Mouse (Mus musculus): ENCODE results near the gene Pde3a.
A peak's percentile ranks its signal among the peaks of the same experiment; 100 is the strongest.

The Pde3a gene

DNA sequence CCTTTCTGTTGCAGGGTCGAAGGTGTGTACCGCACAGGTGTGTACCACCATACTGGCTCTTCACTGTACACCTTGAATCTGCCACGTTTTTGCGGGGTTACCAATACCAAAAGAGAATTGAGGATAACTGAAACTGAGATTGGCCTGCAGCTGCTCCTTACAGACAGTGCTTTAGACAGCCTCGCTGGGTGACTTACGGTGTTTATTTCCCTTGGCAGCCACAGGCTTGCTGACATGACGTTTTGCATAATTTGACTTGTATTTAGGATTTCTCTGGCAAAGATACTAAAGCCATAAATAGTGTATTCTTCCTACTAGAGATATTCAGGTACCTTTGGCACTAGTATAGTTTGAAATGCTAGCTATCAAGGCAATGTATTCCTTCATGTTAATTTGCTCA, 155.6 kb downstream of the Pde3a start:
- no peak for DNase-seq (ENCODE audit: low spot score in 2 of 2)

DNA sequence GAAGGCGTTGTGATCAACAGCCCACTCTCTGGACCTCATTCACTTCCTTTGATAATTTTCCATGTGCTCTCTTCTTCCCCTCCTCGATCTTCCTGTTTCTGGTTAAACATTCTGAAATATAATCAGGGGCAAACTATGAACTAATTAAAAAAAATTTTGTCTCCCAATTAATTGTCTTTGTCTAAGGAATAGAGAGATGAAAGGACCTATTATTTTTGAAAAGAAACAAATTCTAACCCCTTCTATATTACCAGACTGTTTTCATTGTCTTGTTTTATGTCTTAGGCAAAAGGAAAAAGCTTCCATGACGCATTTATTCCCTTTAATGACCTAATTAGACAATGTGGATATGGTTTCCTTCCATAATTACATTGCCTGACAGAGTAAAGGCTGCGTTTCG, 156.4 kb downstream of the Pde3a start:
- no peak for DNase-seq (ENCODE audit: low spot score in 2 of 2)

GRCm38 (mm10) chr6:141408758-141409157, 159.7 kb downstream of the Pde3a start:
- DNase-seq (ENCODE audit: low spot score in 2 of 2) = no peak

- no peak for DNase-seq (ENCODE audit: low spot score in 2 of 2)
These were observed 161.8 kb downstream of the Pde3a start for GRCm38 (mm10) chr6:141410836-141411235.

DNA sequence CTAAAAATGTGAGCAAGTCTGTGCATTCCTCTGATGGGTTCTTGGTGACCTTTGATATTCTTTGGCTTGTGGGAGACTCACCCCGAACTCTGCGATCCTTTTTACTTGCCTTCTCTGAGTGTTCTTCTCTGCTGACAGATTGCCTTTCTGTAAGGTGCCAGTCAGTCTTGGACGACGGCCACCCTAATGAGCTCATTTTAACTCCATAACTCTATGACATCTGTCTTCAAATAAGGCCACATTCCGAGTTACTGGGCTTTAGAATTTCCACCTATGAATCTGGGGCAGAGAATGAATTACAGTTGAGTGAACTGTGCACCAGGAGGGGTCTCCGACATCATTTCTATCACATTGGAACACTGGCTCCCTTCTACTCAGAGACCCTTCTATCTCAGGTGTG, 176.0 kb downstream of the Pde3a start:
- DNase-seq (ENCODE audit: low spot score in 2 of 2) = no peak

- no peak for DNase-seq (ENCODE audit: low spot score in 2 of 2)
These were observed 179.5 kb downstream of the Pde3a start for GRCm38 (mm10) chr6:141428587-141428986.

GRCm38 (mm10) chr6:141430134-141430533, 181.1 kb downstream of the Pde3a start:
- DNase-seq (ENCODE audit: low spot score in 2 of 2) = no peak

DNA sequence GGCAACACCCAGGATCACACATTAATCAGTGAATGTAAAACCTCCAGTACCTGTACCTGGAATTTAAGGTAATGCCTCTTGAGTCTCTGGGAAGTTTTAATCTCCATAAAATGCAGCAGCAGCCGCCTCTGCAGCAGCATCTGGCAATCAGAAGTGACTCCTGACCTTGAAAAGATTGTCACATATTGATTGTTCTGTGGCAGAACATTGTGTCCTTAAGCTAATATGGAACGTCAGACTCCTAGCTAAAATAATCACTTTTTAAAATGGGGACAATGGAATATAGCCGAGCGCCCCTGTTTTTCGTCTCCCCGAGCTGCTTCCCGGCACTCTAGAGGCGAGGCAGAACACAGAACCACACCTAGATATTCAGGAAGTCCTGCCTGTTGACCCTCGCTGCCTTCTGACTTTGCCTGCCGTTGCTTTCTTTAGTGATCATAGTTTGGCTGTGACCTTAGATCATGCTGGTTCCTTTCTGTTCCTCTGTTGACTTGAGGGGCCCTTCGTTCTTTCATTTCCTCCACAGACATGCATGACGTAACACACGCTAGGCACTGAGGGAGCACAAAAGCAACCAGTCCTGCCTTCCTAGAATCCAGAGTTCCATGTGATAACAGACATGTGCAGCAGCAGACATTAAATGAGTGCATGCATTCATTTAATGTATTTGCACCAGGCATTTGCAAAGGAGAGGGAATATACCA, 183.4 kb downstream of the Pde3a start:
- DNase-seq (ENCODE audit: low spot score in 2 of 2) = no peak

GRCm38 (mm10) chr6:141433917-141434756, 185.1 kb downstream of the Pde3a start:
- no peak for DNase-seq (ENCODE audit: low spot score in 2 of 2)

DNA sequence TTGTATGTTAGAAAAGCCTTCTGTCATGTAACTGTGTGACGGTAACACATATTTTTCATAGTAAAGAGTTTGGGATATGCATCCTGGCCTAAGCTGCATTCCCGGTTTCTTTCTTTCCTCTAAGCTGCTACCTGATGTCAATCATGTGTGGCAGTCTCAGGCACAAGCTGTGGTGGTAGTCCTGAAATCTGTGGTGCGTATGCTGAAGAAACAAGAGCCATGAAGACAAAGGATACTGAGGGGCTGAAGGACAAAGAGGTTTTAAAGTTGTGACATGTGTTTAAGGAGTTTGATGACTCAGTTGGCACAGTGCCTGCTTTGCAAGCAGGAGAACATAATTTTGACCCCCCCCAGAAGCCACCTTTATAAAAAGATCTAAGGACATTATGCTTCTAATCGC, 186.1 kb downstream of the Pde3a start:
- no peak for DNase-seq (ENCODE audit: low spot score in 2 of 2)

DNA sequence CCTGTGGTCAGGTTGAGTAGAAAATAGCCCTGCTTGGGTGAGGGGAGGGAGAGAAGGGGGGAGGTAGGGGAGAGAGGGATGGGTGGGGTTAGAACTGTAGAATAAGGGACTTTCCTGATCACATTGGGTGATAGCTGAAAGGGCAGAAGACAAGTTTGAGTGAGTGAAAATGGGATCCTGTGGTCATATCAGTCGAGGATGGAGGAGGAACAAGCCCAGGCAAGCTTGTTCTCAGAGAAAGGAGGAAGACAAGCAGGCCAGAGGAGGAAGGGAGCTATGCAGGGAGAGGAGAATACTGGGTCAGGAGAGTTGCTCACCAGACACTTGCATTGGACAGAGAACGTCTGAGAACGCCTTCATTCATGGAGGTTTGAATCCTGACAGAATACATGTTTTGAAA, 190.9 kb downstream of the Pde3a start:
- no peak for DNase-seq (ENCODE audit: low spot score in 2 of 2)

- peak; percentile 45 to 76 for DNase-seq (ENCODE audit: low spot score in 2 of 2)
These were observed 198.5 kb downstream of the Pde3a start for GRCm38 (mm10) chr6:141447547-141447946.

DNA sequence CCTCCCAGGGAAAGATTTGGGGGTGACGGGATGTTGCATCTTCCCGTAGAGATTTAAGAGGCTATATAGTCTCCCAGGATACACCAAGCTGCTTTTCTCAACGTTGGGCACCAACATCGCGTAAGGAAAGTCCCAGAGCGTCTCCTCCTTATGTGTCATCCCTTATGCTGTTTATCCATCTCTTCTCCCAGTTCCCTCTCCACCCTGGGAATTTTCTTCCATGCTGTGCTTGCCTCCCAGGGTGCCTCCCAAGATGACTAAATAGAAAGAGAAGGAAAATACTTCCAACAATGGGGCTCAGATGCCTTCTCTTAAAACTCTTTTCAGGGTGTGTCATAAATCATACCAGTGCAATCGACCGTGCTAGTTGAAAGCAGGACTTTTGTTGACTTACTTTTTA, 199.8 kb downstream of the Pde3a start:
- no peak for DNase-seq (ENCODE audit: low spot score in 2 of 2)

GRCm38 (mm10) chr6:141455335-141455734, 206.3 kb downstream of the Pde3a start:
- no peak for DNase-seq (ENCODE audit: low spot score in 2 of 2)

- DNase-seq (ENCODE audit: low spot score in 2 of 2) = no peak
These were observed 207.5 kb downstream of the Pde3a start for GRCm38 (mm10) chr6:141456591-141456990.

DNA sequence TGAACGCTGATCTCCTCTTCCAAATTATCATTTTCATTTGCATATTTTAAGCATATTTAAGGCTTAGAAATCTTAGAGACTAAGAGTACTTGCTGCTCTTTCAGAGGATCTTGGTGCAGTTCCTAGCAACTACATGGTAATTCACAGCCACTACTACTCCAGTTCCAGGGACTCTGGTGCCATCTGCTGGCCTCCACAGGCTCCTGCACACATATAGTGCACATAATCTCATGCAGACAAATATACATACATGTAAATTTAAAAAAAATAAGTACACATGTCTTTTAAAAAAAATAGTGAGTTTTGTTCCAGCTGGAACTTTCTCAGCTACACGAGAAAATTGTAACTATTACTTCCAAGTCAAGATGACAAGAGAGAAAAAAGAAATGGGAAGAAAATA, 221.2 kb downstream of the Pde3a start:
- no peak for DNase-seq (ENCODE audit: low spot score in 2 of 2)

DNA sequence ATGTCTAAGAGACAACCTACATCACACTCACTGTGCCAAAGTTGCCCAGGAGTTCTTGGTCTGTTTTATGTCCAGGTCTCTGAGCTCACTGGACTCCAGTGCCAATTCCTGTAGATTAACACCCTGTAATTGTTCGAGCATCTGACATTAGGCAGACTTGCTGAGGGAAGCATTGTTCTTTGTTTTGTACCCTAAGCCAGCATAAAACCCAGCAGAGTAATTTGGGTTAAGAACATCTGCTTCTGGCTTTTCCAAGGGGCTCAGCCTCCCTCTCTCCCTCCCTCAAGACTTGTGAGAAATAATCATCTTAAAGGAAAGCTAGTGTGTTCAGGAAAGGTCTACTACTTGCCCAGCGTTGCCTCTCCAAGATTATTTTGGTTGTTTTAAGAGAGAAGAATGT, 225.2 kb downstream of the Pde3a start:
- DNase-seq (ENCODE audit: low spot score in 2 of 2) = no peak

GRCm38 (mm10) chr6:141474696-141475095, 225.6 kb downstream of the Pde3a start:
- DNase-seq (ENCODE audit: low spot score in 2 of 2) = no peak

DNA sequence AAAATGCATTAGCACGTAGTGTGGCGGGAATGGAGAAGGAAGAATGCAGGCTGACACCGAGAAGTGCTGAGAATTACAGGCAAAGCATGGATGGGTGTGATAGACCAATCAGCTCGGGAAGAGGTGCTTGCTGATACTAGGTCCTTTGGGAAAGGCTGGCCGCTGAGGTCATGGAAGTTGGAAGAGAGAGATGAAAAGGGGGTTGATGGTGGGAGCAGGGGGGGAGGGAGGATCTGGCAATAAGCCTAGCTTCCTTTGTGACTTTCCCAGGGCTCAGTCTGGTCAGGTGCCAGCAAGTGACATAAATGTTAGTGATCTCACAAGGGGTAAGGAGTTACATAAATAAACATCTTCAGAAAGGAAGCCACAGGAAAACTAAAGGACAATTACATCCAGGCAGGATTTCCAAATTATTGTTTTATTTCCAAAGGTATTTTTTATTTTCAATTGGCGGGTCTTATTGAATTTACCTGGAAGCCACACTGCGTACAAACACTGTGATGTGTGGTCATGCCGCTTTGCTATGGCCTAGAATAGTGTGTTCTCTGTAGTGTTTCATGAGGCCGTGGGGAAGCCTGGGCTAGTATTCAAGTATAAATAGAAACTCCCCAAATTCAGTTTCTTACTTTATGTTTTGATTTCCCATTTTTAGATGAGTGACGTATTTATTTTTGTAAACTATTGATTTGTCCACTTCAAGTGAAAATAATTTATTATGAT, 236.4 kb downstream of the Pde3a start:
- DNase-seq (ENCODE audit: low spot score in 2 of 2) = no peak

DNA sequence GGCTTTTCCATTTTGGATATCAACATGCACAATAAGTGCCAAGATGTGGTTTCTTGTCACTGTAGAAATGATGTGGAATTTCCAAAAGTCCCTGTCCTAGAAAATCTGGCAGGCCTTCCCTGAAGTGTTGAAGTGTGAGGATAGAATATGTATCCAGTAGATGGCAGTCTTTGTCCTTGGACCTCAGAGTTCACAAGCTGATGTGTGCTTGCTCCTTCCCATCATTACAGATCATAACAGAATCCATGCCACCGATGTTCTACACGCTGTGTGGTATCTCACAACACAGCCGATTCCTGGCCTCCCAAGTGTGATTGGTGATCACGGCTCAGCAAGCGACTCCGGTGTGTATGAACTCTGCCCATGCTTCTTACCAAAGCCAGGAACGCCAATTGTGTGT, 238.2 kb downstream of the Pde3a start:
- DNase-seq (ENCODE audit: low spot score in 2 of 2) = no peak

- DNase-seq (ENCODE audit: low spot score in 2 of 2) = peak in 1 of 2 experiments; percentile 69
These were observed 239.6 kb downstream of the Pde3a start for GRCm38 (mm10) chr6:141488619-141489018.

DNA sequence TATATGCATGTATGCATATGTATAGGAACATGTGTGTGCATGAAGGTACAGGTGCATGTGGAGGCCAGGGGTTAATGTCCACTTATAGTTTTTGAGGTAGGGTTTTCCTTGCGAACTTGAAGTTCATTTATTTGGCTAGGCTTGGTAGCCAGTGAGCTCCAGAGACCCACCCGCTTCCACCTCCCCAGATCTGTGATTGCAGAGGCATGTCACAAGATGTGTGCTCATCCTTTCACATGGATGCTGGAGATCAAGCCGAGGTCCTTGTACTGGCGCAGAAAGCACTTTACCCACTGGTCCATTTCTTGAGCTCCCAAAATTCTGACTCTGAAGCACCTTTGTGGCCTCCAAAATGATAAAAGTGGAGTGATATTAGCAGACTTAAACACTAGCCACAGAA, 245.8 kb downstream of the Pde3a start:
- no peak for DNase-seq (ENCODE audit: low spot score in 2 of 2)

All from urinary bladder, postnatal 4 days (tissue).